Mouse (Mus musculus) lung, embryonic 14.5 days (tissue): ENCODE data around the gene Gm37240. TPM values are rescaled to one million over a fixed set of nuclear protein-coding genes. Genes with fewer than 3 reads are reported as not detected.

ENCODE experiments used
- ATAC-seq: fragments of 200-750 bp; cut with Nextera tagmentation; 2 replicates; pipeline ENCODE4 v1.8.0; 2017; ENCODE audit warnings: mild to moderate bottlenecking, moderate TSS enrichment, moderate library complexity; ENCODE audit not compliant: insufficient read depth
- DNase-seq: peaks from one replicate; pipeline ENCODE4 v3.0.0-alpha.2; 2015
- H3K27ac ChIP-seq: fragments of 300-500 bp; sonication (generic); 2 replicates; pipeline ENCODE4 v1.5.1; 2014; ENCODE audit warnings: low read depth, mild to moderate bottlenecking, moderate library complexity
- H3K27me3 ChIP-seq: fragments of 300-500 bp; sonication (generic); 2 replicates; pipeline ENCODE4 v1.6.1; 2014; ENCODE audit warnings: low read length, control low read depth; ENCODE audit not compliant: insufficient read depth
- H3K36me3 ChIP-seq: fragments of 300-500 bp; sonication (generic); 2 replicates; pipeline ENCODE4 v1.6.1; 2014; ENCODE audit warnings: control low read depth; ENCODE audit not compliant: insufficient read depth
- H3K4me1 ChIP-seq: fragments of 300-500 bp; sonication (generic); 2 replicates; pipeline ENCODE4 v1.6.1; 2014; ENCODE audit warnings: antibody characterized with exemption, control low read depth; ENCODE audit not compliant: insufficient read depth
- H3K4me2 ChIP-seq: fragments of 300-500 bp; sonication (generic); 2 replicates; pipeline ENCODE4 v1.6.1; 2014; ENCODE audit warnings: mild to moderate bottlenecking
- H3K4me3 ChIP-seq: fragments of 300-500 bp; sonication (generic); 2 replicates; pipeline ENCODE4 v1.5.1; 2014; ENCODE audit warnings: low read depth, low read length
- H3K9ac ChIP-seq: fragments of 300-500 bp; sonication (generic); 2 replicates; pipeline ENCODE4 v1.6.1; 2014
- H3K9me3 ChIP-seq: fragments of 300-500 bp; sonication (generic); 2 replicates; pipeline ENCODE4 v1.6.1; 2016; ENCODE audit warnings: low read depth, low read length, control low read depth
- CTCF ChIP-seq: IDR thresholded peaks from 2 replicates; pipeline ENCODE4 v1.5.1; 2016; ENCODE audit warnings: antibody characterized with exemption, low read depth
- WGBS: fragments of 180-500 bp; shearing (Covaris S2); extraction: QIAGEN DNeasy Blood & Tissue Kit; methylation state at CpG from one replicate; pipeline ENCODE4 v1.1.7; 2014; 5-methylcytosine and 5-hydroxymethylcytosine counted together
- polyA plus RNA-seq: library from polyadenylated mRNA; unstranded; fragments of >200 nt; fragmentation: Nextera tagmentation; extraction: Ambion mirVana; gene quantifications from 2 replicates; pipeline ENCODE4 v1.2.1, GENCODE M21; 2014

The Gm37240 gene
- polyA plus RNA-seq, 1 experiment from 2014 or later, result 4.5 TPM

- Histone ChIP-seq H3K4me3 (no peak overlapping the region), H3K4me1 (no peaks in the 10 kb centered on the region), H3K27me3 (no peaks in the 10 kb centered on the region), H3K9ac (no peak overlapping the region), H3K27ac (no peak overlapping the region), H3K4me2 (no peak overlapping the region), H3K9me3 (no peaks in the 10 kb centered on the region), H3K36me3 (no peaks in the 10 kb centered on the region)
- ATAC-seq, result no peak
- 79% methylated on average over 7 of the region's 7 CpGs for WGBS
- TF ChIP-seq CTCF, result no peak
- DNase-seq, result no peak
Measured at GRCm38 (mm10) chr3:85060153-85060552, 827.2 kb downstream of the Gm37240 start.

DNA sequence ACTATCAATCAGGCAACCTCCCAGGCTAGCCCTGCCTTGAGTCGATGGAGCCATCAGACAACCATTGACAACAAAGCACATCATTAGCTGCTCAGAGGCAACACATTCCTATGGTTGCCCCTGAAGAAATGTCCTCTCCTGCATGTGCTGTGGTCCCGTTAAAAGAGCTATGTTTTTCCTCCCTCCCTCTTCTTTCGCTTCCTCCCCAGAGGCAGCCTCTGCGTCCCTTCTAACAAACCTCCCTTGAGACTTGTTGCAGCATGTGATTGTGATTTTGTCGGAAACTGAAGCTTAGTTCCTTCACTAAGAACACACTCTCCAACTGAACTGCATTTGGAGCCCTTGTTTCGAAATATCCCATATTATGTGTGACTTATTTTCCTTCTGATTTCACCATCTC is 830.1 kb downstream of the Gm37240 start:
- Histone ChIP-seq H3K9me3 (no peaks in the 10 kb centered on the region), H3K4me2 (no peak overlapping the region), H3K27ac (no peak overlapping the region), H3K4me3 (no peak overlapping the region), H3K27me3 (no peaks in the 10 kb centered on the region), H3K4me1 (no peaks in the 10 kb centered on the region), H3K36me3 (no peaks in the 10 kb centered on the region), H3K9ac (no peak overlapping the region)
- ATAC-seq (no peak), DNase-seq (no peak)
- 66% methylated on average over 6 of the region's 6 CpGs for WGBS
- TF ChIP-seq CTCF, result no peak

DNA sequence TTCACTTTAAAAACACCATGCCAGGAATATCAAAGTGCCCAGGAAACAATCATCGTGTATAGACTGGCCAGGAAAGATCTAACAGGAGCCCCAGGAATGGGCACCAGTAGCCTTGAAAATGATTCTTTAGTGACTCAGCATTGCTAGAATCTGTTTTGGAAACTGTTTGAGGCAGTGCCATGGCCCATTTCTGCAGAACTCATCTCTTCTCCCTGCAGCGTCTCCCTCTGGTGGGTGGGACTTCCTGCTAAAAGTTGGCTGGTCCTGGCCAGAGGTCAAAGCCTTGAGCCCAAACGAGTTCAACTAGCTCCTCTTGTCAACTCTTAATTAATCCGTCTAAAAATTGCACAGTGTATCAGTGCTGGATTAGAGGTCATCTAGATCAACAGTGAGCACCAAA is 833.8 kb downstream of the Gm37240 start:
- no peak overlapping the region for H3K27ac ChIP-seq
- DNase-seq, result no peak
- ATAC-seq, result no peak
- no peaks in the 10 kb centered on the region for H3K9me3 ChIP-seq
- WGBS, result 59% methylated on average over 4 of the region's 4 CpGs
- no peaks in the 10 kb centered on the region for H3K36me3 ChIP-seq
- no peak overlapping the region for H3K9ac ChIP-seq
- TF ChIP-seq CTCF, result no peak
- no peak overlapping the region for H3K4me2 ChIP-seq
- H3K4me1 ChIP-seq, result no peaks in the 10 kb centered on the region
- no peak overlapping the region for H3K4me3 ChIP-seq
- H3K27me3 ChIP-seq, result no peaks in the 10 kb centered on the region

DNA sequence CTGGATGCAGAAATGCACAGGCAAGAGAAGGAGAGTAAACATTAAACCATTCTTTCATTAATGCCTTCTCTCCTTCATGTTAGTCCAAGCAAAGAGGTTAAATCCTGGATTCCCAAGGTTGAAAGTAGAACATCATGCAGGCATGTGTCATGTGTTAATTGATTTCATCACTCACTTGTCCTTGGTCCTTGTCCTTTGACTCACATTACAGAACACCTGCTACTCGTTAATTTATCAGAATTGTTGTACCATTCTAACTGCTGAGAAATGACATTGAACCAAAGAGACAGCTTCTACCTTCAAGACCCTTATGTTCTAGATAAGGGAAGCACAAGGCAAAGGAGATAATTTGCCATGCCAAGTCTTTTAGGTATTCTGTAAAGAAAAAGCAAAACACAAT is 835.1 kb downstream of the Gm37240 start:
- Histone ChIP-seq H3K4me1 (no peaks in the 10 kb centered on the region), H3K27ac (no peak overlapping the region), H3K36me3 (no peaks in the 10 kb centered on the region), H3K4me2 (no peak overlapping the region), H3K4me3 (no peak overlapping the region), H3K27me3 (no peaks in the 10 kb centered on the region), H3K9me3 (no peaks in the 10 kb centered on the region), H3K9ac (no peak overlapping the region)
- WGBS, result 81% methylated on average over 1 of the region's 1 CpGs
- ATAC-seq (no peak), DNase-seq (no peak)
- TF ChIP-seq CTCF, result no peak

DNA sequence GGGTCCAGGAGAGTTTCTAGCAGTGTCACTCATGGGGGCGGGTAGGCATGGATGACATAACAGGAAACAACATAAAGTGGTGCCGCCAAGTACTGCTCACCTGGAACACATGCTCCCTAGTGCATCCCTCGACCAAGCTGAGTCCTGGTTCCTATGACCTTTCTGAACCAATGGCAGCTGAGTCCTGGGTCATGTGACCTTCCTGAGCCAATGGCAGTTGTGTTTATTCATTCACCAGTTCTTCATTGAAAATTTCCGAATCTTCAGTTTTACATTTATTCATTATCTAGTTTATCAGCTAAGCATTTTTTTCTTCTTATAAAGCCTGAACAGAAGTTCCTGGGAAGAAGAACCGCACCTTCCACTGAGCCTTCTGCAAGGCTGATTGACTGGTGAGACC is 838.7 kb downstream of the Gm37240 start:
- 87% methylated on average over 5 of the region's 5 CpGs for WGBS

GRCm38 (mm10) chr3:85043679-85044218 is 843.6 kb downstream of the Gm37240 start:
- no peak for DNase-seq
- no peak overlapping the region for H3K4me3 ChIP-seq
- no peaks in the 10 kb centered on the region for H3K36me3 ChIP-seq
- no peaks in the 10 kb centered on the region for H3K4me1 ChIP-seq
- no peak for ATAC-seq
- no peaks in the 10 kb centered on the region for H3K9me3 ChIP-seq
- H3K4me2 ChIP-seq, result no peak overlapping the region
- no peaks in the 10 kb centered on the region for H3K27me3 ChIP-seq
- H3K9ac ChIP-seq, result no peak overlapping the region
- WGBS, result 91% methylated on average over 8 of the region's 8 CpGs
- H3K27ac ChIP-seq, result no peak overlapping the region
- TF ChIP-seq CTCF, result no peak

More for the DNA sequence above, 838.7 kb downstream of the Gm37240 start:
- Histone ChIP-seq H3K9ac (no peak overlapping the region), H3K4me2 (no peak overlapping the region), H3K36me3 (no peaks in the 10 kb centered on the region), H3K4me3 (no peak overlapping the region), H3K27ac (no peak overlapping the region), H3K9me3 (no peaks in the 10 kb centered on the region), H3K4me1 (no peaks in the 10 kb centered on the region), H3K27me3 (no peaks in the 10 kb centered on the region)
- DNase-seq (no peak), ATAC-seq (no peak)
- no peak for TF ChIP-seq CTCF

DNA sequence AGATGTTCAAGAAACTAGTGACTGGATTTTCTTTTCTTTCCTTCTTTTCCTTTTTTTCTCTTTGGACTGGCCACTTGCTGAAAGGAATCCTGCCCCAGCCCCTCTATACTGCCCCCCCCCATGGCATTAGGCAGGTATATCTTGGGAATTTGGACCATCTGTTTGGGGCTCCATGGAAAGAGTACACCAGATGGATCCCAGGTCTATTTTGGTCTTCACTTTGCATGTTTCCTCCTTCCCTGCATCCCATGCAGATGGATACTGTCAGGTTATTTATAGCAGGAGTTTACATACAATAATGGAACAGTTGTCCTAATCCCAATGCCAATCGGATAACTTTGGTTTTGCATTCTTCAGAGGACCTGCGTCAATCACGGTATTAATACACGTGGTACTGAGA is 845.2 kb downstream of the Gm37240 start:
- Histone ChIP-seq H3K4me2 (no peak overlapping the region), H3K9ac (no peak overlapping the region), H3K4me1 (no peaks in the 10 kb centered on the region), H3K9me3 (no peaks in the 10 kb centered on the region), H3K4me3 (no peak overlapping the region), H3K27ac (no peak overlapping the region), H3K27me3 (no peaks in the 10 kb centered on the region), H3K36me3 (no peaks in the 10 kb centered on the region)
- DNase-seq (no peak), ATAC-seq (no peak)
- 93% methylated on average over 4 of the region's 4 CpGs for WGBS
- no peak for TF ChIP-seq CTCF

DNA sequence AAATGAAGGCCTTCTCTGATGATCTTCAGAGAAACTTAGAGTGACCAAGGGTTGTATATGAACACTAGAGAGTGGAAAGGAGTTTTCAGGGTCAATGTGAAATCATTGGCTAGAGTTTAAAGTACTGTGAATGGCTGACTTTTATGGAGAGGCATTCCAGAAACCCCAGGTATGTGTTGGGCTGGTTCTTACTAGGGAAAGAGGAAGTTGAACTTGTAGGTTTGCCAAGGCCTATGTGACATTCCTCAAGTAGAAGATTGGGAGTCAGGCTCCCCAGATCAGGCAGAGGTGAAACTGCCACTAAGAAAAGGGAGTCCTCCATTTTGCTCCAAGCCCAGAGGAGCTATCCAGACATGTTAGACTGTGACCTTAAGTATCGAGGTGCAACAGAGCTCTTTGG is 858.2 kb downstream of the Gm37240 start:
- Histone ChIP-seq H3K4me1 (no peaks in the 10 kb centered on the region), H3K27ac (no peak overlapping the region), H3K27me3 (no peaks in the 10 kb centered on the region), H3K9ac (no peak overlapping the region), H3K4me2 (no peak overlapping the region), H3K9me3 (no peaks in the 10 kb centered on the region), H3K36me3 (no peaks in the 10 kb centered on the region), H3K4me3 (no peak overlapping the region)
- no peak for DNase-seq
- ATAC-seq, result no peak
- no peak for TF ChIP-seq CTCF
- WGBS, result 67% methylated on average over 1 of the region's 1 CpGs
